13 mouse cellular contexts compared by ENCODE assay signal in the genomic region with DNA sequence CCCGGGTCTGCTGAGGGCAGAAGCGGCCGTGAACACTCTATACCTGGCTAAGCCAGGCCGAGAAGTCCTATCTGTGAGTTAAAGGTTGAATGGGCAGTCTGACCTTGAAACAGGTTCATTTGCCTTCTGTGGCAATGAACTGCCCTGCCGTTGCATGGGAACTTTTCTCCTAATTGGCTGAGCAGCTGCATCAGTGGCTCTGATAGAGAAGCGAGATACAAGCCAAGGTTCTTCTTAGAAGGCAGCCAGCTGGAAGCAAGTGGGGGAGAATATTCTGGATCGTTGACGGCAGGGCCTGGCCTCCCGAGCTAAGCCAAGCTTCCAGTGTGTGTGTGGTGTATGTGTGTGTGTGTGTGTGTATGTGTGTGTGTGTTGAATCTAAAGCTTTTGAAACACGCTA. TPM values are rescaled to one million over a fixed set of nuclear protein-coding genes. Genes with fewer than 3 reads are reported as not detected.
A peak's percentile ranks its signal among the peaks of the same experiment; 100 is the strongest.
DNase-seq lines count a peak whose midpoint lies in the region; ATAC-seq and TF ChIP-seq lines count a peak whose summit lies in the region.
"Had no signal": no experiment of that assay in that cellular context is flagged by ENCODE, and none has a peak within 500 bp of the region (broad histone marks: within the 10 kb centered on the region; RNA-seq: fewer than 3 reads in every experiment).

No protein-coding gene starts in this region.

- TF ChIP-seq CTCF in heart, adult 2 months (IDR thresholded peaks at IDR 0.05) = no peak

- no peak for DNase-seq in heart, adult 2 months
- DNase-seq in heart, postnatal 25 days (ENCODE audit: low spot score) = no peak
- DNase-seq in layer of hippocampus, postnatal 10 days (ENCODE audit: low spot score in 2 of 2) = peak; percentile 38 to 45
- DNase-seq in layer of hippocampus, adult 11-12 months (ENCODE audit: low spot score) = no peak
- DNase-seq in brain, adult 2 months (ENCODE audit: low read depth, low spot score) = peak; percentile 27
- DNase-seq: kidney, adult 9 months; right cerebral cortex, postnatal 14 days; thymus, adult 2 months had no signal

- no peak overlapping the region for H3K9ac ChIP-seq in heart, adult 2 months (ENCODE audit: low read depth, low read length)
- no peak overlapping the region for H3K9ac ChIP-seq in liver, embryonic 12.5 days
- H3K9ac ChIP-seq: hindbrain, embryonic 14.5 days; lung, embryonic 15.5 days had no signal

- H3K4me1 ChIP-seq in heart, adult 2 months (ENCODE audit: control insufficient read depth, insufficient read depth, low read length) = peaks cover 4% of the 10 kb centered on the region
- peaks cover 6% of the 10 kb centered on the region for H3K4me1 ChIP-seq in brown adipose tissue, adult 24 weeks (ENCODE audit: control insufficient read depth, insufficient read depth, insufficient read length, low read length)
- H3K4me1 ChIP-seq in liver, embryonic 12.5 days = no peaks in the 10 kb centered on the region; the same call in 1 of the 2 replicates

- H3K4me3 ChIP-seq in heart, adult 2 months = no peak overlapping the region
- H3K4me3 ChIP-seq in brown adipose tissue, adult 24 weeks (ENCODE audit: insufficient read depth, low read depth, low read length) = no peak overlapping the region
- no peak overlapping the region for H3K4me3 ChIP-seq in liver, embryonic 12.5 days
- H3K4me3 ChIP-seq: embryonic facial prominence, embryonic 10.5 days; lung, embryonic 15.5 days had no signal

- H3K27ac ChIP-seq in heart, adult 2 months = no peak overlapping the region
- H3K27ac ChIP-seq in brown adipose tissue, adult 24 weeks (replicated peaks; ENCODE audit: low read depth, low read length) = peak overlapping the region; percentile 95
- no peak overlapping the region for H3K27ac ChIP-seq in liver, embryonic 12.5 days
- H3K27ac ChIP-seq: embryonic facial prominence, embryonic 10.5 days; hindbrain, embryonic 14.5 days; lung, embryonic 15.5 days had no signal

- no peaks in the 10 kb centered on the region for H3K36me3 ChIP-seq in heart, adult 2 months (ENCODE audit: control insufficient read depth, insufficient read depth, low read length)
- H3K36me3 ChIP-seq in liver, embryonic 12.5 days = no peaks in the 10 kb centered on the region
- H3K36me3 ChIP-seq: embryonic facial prominence, embryonic 10.5 days; lung, embryonic 15.5 days had no signal

- H3K27me3 ChIP-seq in heart, adult 2 months (ENCODE audit: control insufficient read depth, insufficient read depth, low read length) = no peaks in the 10 kb centered on the region
- H3K27me3 ChIP-seq in liver, embryonic 12.5 days (replicated peaks) = peaks cover 13% of the 10 kb centered on the region
- H3K27me3 ChIP-seq: lung, embryonic 15.5 days had no signal

- WGBS in heart, adult 2 months = 58% methylated on average over 10 of the region's 10 CpGs
- WGBS in liver, embryonic 12.5 days (ENCODE audit: insufficient replicate concordance) = 67% methylated on average over 10 of the region's 10 CpGs

- no peak for TF ChIP-seq POLR2A in heart, adult 2 months (IDR thresholded peaks at IDR 0.05; ENCODE audit: insufficient read depth, low read depth, low read length)

- no peak overlapping the region for H3K4me2 ChIP-seq in liver, embryonic 12.5 days
- H3K4me2 ChIP-seq: hindbrain, embryonic 14.5 days; lung, embryonic 15.5 days had no signal

- intact Hi-C loops in heart, adult 2 months (cut with DNase I) = no loop called here
- intact Hi-C loops in heart, postnatal 25 days (cut with DNase I) = no loop called here

- no peak for ATAC-seq in liver, embryonic 12.5 days

- H3K9me3 ChIP-seq in liver, embryonic 12.5 days (replicated peaks) = no peaks in the 10 kb centered on the region
- H3K9me3 ChIP-seq: embryonic facial prominence, embryonic 10.5 days; lung, embryonic 15.5 days had no signal

- H3K79me2 ChIP-seq in heart, adult 2 months (replicated peaks; ENCODE audit: control insufficient read depth, insufficient read depth, low read length) = no peaks in the 10 kb centered on the region

- 0 out of 2 replicates have a peak, but pooled peaks have one; percentile 18 for TF ChIP-seq EP300 in heart, adult 2 months (IDR thresholded peaks at IDR 0.05; ENCODE audit: insufficient read depth, low read depth, low read length)

RNA-seq across cellular contexts. Expression of gene Psap, which starts 12.2 kb away (rescaled TPM):
- 1,000 to 10,000 TPM; 1,146 to 1,291 TPM for total RNA-seq in heart, adult 2 months (2021)
- polyA plus RNA-seq in heart, adult 2 months (2012; rRNA removed) = 1,270 and 1,818 TPM in 2 replicates
- total RNA-seq in heart, postnatal 25 days (2021) = 1,000 to 10,000 TPM in 1 of 2 experiments, 100 to 1,000 TPM in 1; 984 to 1,036 TPM
- 1,000 to 10,000 TPM; 1,223 to 1,254 TPM for total RNA-seq in layer of hippocampus, postnatal 10 days (2021)
- 774 and 844 TPM in 2 replicates for polyA plus RNA-seq in brown adipose tissue, adult 24 weeks (2012; ENCODE audit: insufficient read depth, insufficient read length, missing spikeins)
- polyA plus RNA-seq in liver, embryonic 12.5 days (2016; fragmentation: Nextera tagmentation; extraction: Ambion mirVana) = 42.9 and 43.3 TPM in 2 replicates

RNA-seq across cellular contexts. Expression of gene Chst3, which starts 46.2 kb away (rescaled TPM):
- total RNA-seq in heart, adult 2 months (2021) = under 1 TPM; 0.80 to 0.91 TPM
- 1.3 and 1.5 TPM in 2 replicates for polyA plus RNA-seq in heart, adult 2 months (2012; rRNA removed)
- under 1 TPM; 0.84 to 0.99 TPM for total RNA-seq in heart, postnatal 25 days (2021)
- total RNA-seq in layer of hippocampus, postnatal 10 days (2021) = 1 to 10 TPM; 2.5 to 3.3 TPM
- not detected in 2 replicates for polyA plus RNA-seq in brown adipose tissue, adult 24 weeks (2012; ENCODE audit: insufficient read depth, insufficient read length, missing spikeins)
- polyA plus RNA-seq in liver, embryonic 12.5 days (2016; fragmentation: Nextera tagmentation; extraction: Ambion mirVana) = 0.22 and 0.31 TPM in 2 replicates

Comparison
In these comparisons a context has a peak if more than half of its experiments do, and no peak if none do; other contexts are left out.
1. DNase-seq: peak in layer of hippocampus, postnatal 10 days (2 of 2) and brain, adult 2 months (single experiment); none in heart, adult 2 months (0 of 2), heart, postnatal 25 days (single experiment) and layer of hippocampus, adult 11-12 months (single experiment).